Mouse (Mus musculus): ENCODE results near the gene Xpr1. TPM values are rescaled to one million over a fixed set of nuclear protein-coding genes. Genes with fewer than 3 reads are reported as not detected.

Xpr1 gene
- polyA plus RNA-seq, 1 experiment from 2014 or later = 29.3 TPM

- ATAC-seq (ENCODE audit: low FRiP score) = no peak
- DNase-seq (ENCODE audit: low spot score) = no peak
- Histone ChIP-seq H3K27ac (ENCODE audit: low read depth, low read length) (no peak overlapping the region), H3K4me3 (ENCODE audit: low read depth, low read length) (no peak overlapping the region), H3K9me3 (ENCODE audit: control insufficient read depth, low read length) (no peaks in the 10 kb centered on the region), H3K4me1 (replicated peaks; ENCODE audit: control insufficient read depth, insufficient read depth, low read length) (no peaks in the 10 kb centered on the region), H3K9ac (ENCODE audit: low read depth, low read length) (no peak overlapping the region), H3K27me3 (ENCODE audit: control insufficient read depth, insufficient read depth, low read length) (no peaks in the 10 kb centered on the region), H3K4me2 (replicated peaks; ENCODE audit: low read depth, low read length) (no peak overlapping the region), H3K36me3 (ENCODE audit: control insufficient read depth, insufficient read depth, low read length) (no peaks in the 10 kb centered on the region)
- 65% methylated on average over 1 of the region's 1 CpGs for WGBS
These were observed 95.0 kb downstream of the Xpr1 start for GRCm38 (mm10) chr1:155322183-155322582.

- 62% methylated on average over 7 of the region's 7 CpGs for WGBS
- H3K9ac ChIP-seq (ENCODE audit: low read depth, low read length) = no peak overlapping the region
- ATAC-seq (ENCODE audit: low FRiP score) = no peak
These were observed 97.0 kb downstream of the Xpr1 start for GRCm38 (mm10) chr1:155320091-155320833.

GRCm38 (mm10) chr1:155319513-155319912, 97.7 kb downstream of the Xpr1 start:
- H3K36me3 ChIP-seq (ENCODE audit: control insufficient read depth, insufficient read depth, low read length) = no peaks in the 10 kb centered on the region
- H3K27me3 ChIP-seq (ENCODE audit: control insufficient read depth, insufficient read depth, low read length) = no peaks in the 10 kb centered on the region
- DNase-seq (ENCODE audit: low spot score) (no peak), ATAC-seq (ENCODE audit: low FRiP score) (no peak)
- H3K9ac ChIP-seq (ENCODE audit: low read depth, low read length) = no peak overlapping the region
- H3K27ac ChIP-seq (ENCODE audit: low read depth, low read length) = no peak overlapping the region
- 87% methylated on average over 4 of the region's 4 CpGs for WGBS
- no peaks in the 10 kb centered on the region for H3K9me3 ChIP-seq (ENCODE audit: control insufficient read depth, low read length)
- H3K4me3 ChIP-seq (ENCODE audit: low read depth, low read length) = no peak overlapping the region
- H3K4me2 ChIP-seq (replicated peaks; ENCODE audit: low read depth, low read length) = no peak overlapping the region
- H3K4me1 ChIP-seq (replicated peaks; ENCODE audit: control insufficient read depth, insufficient read depth, low read length) = no peaks in the 10 kb centered on the region

More at GRCm38 (mm10) chr1:155320091-155320833, 97.0 kb downstream of the Xpr1 start:
- H3K4me1 ChIP-seq (replicated peaks; ENCODE audit: control insufficient read depth, insufficient read depth, low read length) = no peaks in the 10 kb centered on the region
- no peak overlapping the region for H3K4me3 ChIP-seq (ENCODE audit: low read depth, low read length)
- no peak overlapping the region for H3K4me2 ChIP-seq (replicated peaks; ENCODE audit: low read depth, low read length)
- no peaks in the 10 kb centered on the region for H3K9me3 ChIP-seq (ENCODE audit: control insufficient read depth, low read length)
- no peaks in the 10 kb centered on the region for H3K27me3 ChIP-seq (ENCODE audit: control insufficient read depth, insufficient read depth, low read length)
- H3K36me3 ChIP-seq (ENCODE audit: control insufficient read depth, insufficient read depth, low read length) = no peaks in the 10 kb centered on the region
- H3K27ac ChIP-seq (ENCODE audit: low read depth, low read length) = no peak overlapping the region
- no peak for DNase-seq (ENCODE audit: low spot score)

GRCm38 (mm10) chr1:155311672-155312071, 105.5 kb downstream of the Xpr1 start:
- H3K36me3 ChIP-seq (ENCODE audit: control insufficient read depth, insufficient read depth, low read length) = no peaks in the 10 kb centered on the region
- no peaks in the 10 kb centered on the region for H3K27me3 ChIP-seq (ENCODE audit: control insufficient read depth, insufficient read depth, low read length)
- H3K9ac ChIP-seq (ENCODE audit: low read depth, low read length) = no peak overlapping the region
- DNase-seq (ENCODE audit: low spot score) (no peak), ATAC-seq (ENCODE audit: low FRiP score) (no peak)
- H3K4me1 ChIP-seq (replicated peaks; ENCODE audit: control insufficient read depth, insufficient read depth, low read length) = no peaks in the 10 kb centered on the region
- no peaks in the 10 kb centered on the region for H3K9me3 ChIP-seq (ENCODE audit: control insufficient read depth, low read length)
- WGBS = 72% methylated on average over 3 of the region's 3 CpGs
- H3K4me3 ChIP-seq (ENCODE audit: low read depth, low read length) = no peak overlapping the region
- no peak overlapping the region for H3K27ac ChIP-seq (ENCODE audit: low read depth, low read length)
- no peak overlapping the region for H3K4me2 ChIP-seq (replicated peaks; ENCODE audit: low read depth, low read length)

GRCm38 (mm10) chr1:155306879-155307278, 110.3 kb downstream of the Xpr1 start:
- H3K36me3 ChIP-seq (ENCODE audit: control insufficient read depth, insufficient read depth, low read length) = no peaks in the 10 kb centered on the region
- H3K9ac ChIP-seq (ENCODE audit: low read depth, low read length) = no peak overlapping the region
- H3K27me3 ChIP-seq (ENCODE audit: control insufficient read depth, insufficient read depth, low read length) = no peaks in the 10 kb centered on the region
- H3K9me3 ChIP-seq (ENCODE audit: control insufficient read depth, low read length) = no peaks in the 10 kb centered on the region
- no peak for ATAC-seq (ENCODE audit: low FRiP score)
- H3K4me1 ChIP-seq (replicated peaks; ENCODE audit: control insufficient read depth, insufficient read depth, low read length) = no peaks in the 10 kb centered on the region
- DNase-seq (ENCODE audit: low spot score) = peak; percentile 22
- no peak overlapping the region for H3K27ac ChIP-seq (ENCODE audit: low read depth, low read length)
- no peak overlapping the region for H3K4me3 ChIP-seq (ENCODE audit: low read depth, low read length)
- 36% methylated on average over 3 of the region's 3 CpGs for WGBS
- H3K4me2 ChIP-seq (replicated peaks; ENCODE audit: low read depth, low read length) = no peak overlapping the region

DNA sequence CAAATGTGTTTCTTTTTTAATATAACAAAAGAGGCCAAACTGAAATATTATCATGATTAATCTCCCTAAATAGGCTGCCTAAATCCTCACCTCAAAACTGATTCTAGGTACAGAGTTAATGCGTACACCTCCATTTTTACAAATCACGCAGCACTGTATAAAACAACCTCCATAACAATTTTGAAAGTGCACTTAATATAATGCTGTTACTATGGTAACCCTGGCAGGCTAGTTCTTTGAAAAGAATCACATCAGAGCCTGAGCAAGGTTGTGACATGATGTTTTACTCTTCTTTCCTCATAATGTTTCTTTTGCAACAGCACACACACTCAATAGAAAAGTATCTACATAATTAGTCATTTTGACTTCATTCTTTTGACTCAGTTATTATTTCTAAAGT, 113.8 kb downstream of the Xpr1 start:
- ATAC-seq (ENCODE audit: low FRiP score) = no peak
- no peak overlapping the region for H3K27ac ChIP-seq (ENCODE audit: low read depth, low read length)
- no peak overlapping the region for H3K4me3 ChIP-seq (ENCODE audit: low read depth, low read length)
- H3K4me1 ChIP-seq (replicated peaks; ENCODE audit: control insufficient read depth, insufficient read depth, low read length) = no peaks in the 10 kb centered on the region
- H3K9ac ChIP-seq (ENCODE audit: low read depth, low read length) = no peak overlapping the region
- H3K9me3 ChIP-seq (ENCODE audit: control insufficient read depth, low read length) = no peaks in the 10 kb centered on the region
- H3K36me3 ChIP-seq (ENCODE audit: control insufficient read depth, insufficient read depth, low read length) = no peaks in the 10 kb centered on the region
- no peak overlapping the region for H3K4me2 ChIP-seq (replicated peaks; ENCODE audit: low read depth, low read length)
- DNase-seq (ENCODE audit: low spot score) = no peak
- 84% methylated on average over 2 of the region's 2 CpGs for WGBS
- H3K27me3 ChIP-seq (ENCODE audit: control insufficient read depth, insufficient read depth, low read length) = no peaks in the 10 kb centered on the region

DNA sequence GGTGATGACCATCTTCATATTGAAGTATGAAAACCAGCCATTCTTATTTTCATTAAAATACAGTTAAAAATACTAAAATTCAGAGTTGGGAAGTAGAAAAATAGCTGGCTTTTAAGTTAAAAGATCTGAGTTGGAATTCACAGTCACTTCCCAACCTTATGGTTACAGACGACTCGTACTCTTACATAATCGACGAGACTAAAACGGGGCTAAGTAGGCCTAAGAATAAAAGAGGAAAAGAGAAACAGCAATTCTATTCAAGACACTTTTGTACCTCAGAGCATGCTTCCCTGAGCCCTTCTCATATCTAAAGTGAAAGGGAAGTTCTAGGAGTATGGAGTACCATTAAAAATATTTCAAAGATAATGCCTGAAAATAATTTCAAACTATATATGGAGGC, 119.6 kb downstream of the Xpr1 start:
- no peaks in the 10 kb centered on the region for H3K27me3 ChIP-seq (ENCODE audit: control insufficient read depth, insufficient read depth, low read length)
- no peaks in the 10 kb centered on the region for H3K4me1 ChIP-seq (replicated peaks; ENCODE audit: control insufficient read depth, insufficient read depth, low read length)
- no peaks in the 10 kb centered on the region for H3K9me3 ChIP-seq (ENCODE audit: control insufficient read depth, low read length)
- no peak overlapping the region for H3K9ac ChIP-seq (ENCODE audit: low read depth, low read length)
- no peak overlapping the region for H3K4me3 ChIP-seq (ENCODE audit: low read depth, low read length)
- H3K27ac ChIP-seq (ENCODE audit: low read depth, low read length) = no peak overlapping the region
- no peak for DNase-seq (ENCODE audit: low spot score)
- 94% methylated on average over 5 of the region's 5 CpGs for WGBS
- no peaks in the 10 kb centered on the region for H3K36me3 ChIP-seq (ENCODE audit: control insufficient read depth, insufficient read depth, low read length)
- no peak for ATAC-seq (ENCODE audit: low FRiP score)
- no peak overlapping the region for H3K4me2 ChIP-seq (replicated peaks; ENCODE audit: low read depth, low read length)

DNA sequence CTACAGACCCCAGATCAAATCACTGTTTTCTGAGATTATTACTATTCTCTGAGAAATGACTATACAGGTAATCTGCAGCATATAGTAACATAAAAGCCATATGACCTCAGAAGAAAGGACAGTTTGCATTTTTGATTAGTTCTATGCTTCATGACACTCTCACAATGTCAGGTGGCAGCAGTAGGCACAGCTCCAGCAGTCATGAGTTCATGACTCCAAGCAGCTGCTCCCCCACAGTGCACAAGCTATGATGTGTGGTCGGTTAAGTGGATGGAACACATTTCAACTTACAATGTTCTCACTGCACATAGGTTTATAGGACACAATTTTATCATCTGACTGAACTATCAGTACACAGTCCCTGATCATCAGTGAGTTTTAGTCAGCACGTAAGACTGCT, 120.0 kb downstream of the Xpr1 start:
- no peak overlapping the region for H3K4me3 ChIP-seq (ENCODE audit: low read depth, low read length)
- no peaks in the 10 kb centered on the region for H3K4me1 ChIP-seq (replicated peaks; ENCODE audit: control insufficient read depth, insufficient read depth, low read length)
- 84% methylated on average over 2 of the region's 2 CpGs for WGBS
- ATAC-seq (ENCODE audit: low FRiP score) (no peak), DNase-seq (ENCODE audit: low spot score) (no peak)
- H3K9me3 ChIP-seq (ENCODE audit: control insufficient read depth, low read length) = no peaks in the 10 kb centered on the region
- H3K36me3 ChIP-seq (ENCODE audit: control insufficient read depth, insufficient read depth, low read length) = no peaks in the 10 kb centered on the region
- no peak overlapping the region for H3K4me2 ChIP-seq (replicated peaks; ENCODE audit: low read depth, low read length)
- H3K27me3 ChIP-seq (ENCODE audit: control insufficient read depth, insufficient read depth, low read length) = no peaks in the 10 kb centered on the region
- H3K9ac ChIP-seq (ENCODE audit: low read depth, low read length) = no peak overlapping the region
- H3K27ac ChIP-seq (ENCODE audit: low read depth, low read length) = no peak overlapping the region

DNA sequence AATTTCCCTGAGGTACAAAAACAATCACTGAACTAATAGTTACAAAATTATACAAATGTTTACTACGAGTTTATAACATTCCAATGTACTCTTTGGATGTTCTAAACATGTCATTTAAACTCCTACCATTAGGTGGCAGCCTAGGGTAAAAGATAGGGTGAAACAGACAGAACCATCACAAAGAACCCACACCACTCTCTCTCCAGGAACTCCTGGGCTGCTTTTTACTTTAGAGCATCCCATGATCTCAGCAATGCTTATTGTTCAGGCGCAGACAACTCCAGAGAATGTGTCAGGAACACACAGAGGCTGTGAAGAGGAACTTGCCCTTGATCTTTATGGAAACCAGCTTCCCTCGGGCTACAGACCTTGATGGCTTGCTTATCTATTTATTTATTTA, 123.8 kb downstream of the Xpr1 start:
- no peaks in the 10 kb centered on the region for H3K36me3 ChIP-seq (ENCODE audit: control insufficient read depth, insufficient read depth, low read length)
- H3K9me3 ChIP-seq (ENCODE audit: control insufficient read depth, low read length) = no peaks in the 10 kb centered on the region
- H3K27me3 ChIP-seq (ENCODE audit: control insufficient read depth, insufficient read depth, low read length) = no peaks in the 10 kb centered on the region
- DNase-seq (ENCODE audit: low spot score) (peak; percentile 85), ATAC-seq (ENCODE audit: low FRiP score) (peak; percentile 38; the same call in 1 of the 2 replicates)
- no peaks in the 10 kb centered on the region for H3K4me1 ChIP-seq (replicated peaks; ENCODE audit: control insufficient read depth, insufficient read depth, low read length)
- H3K4me3 ChIP-seq (ENCODE audit: low read depth, low read length) = no peak overlapping the region
- no peak overlapping the region for H3K27ac ChIP-seq (ENCODE audit: low read depth, low read length)
- 15% methylated on average over 3 of the region's 3 CpGs for WGBS
- H3K9ac ChIP-seq (ENCODE audit: low read depth, low read length) = no peak overlapping the region
- H3K4me2 ChIP-seq (replicated peaks; ENCODE audit: low read depth, low read length) = no peak overlapping the region
